Mouse (Mus musculus) large intestine, adult 2 months (tissue): ENCODE data around the gene Rxfp3. TPM values are rescaled to one million over a fixed set of nuclear protein-coding genes. Genes with fewer than 3 reads are reported as not detected.
"Not testable (repeated sequence)": the region's sequence is repeated elsewhere in the genome, so short reads cannot be mapped to it uniquely, and the experiment has no call there.

ENCODE experiments used
- DNase-seq: peaks from one replicate; pipeline ENCODE4 v3.0.0-alpha.2; 2012; ENCODE audit warnings: low read depth, low spot score
- WGBS: fragments of 180-500 bp; shearing (Covaris S2); methylation state at CpG from one replicate; pipeline ENCODE4 v1.1.7; 2018; 5-methylcytosine and 5-hydroxymethylcytosine counted together
- polyA plus RNA-seq: library from polyadenylated mRNA; depleted of rRNA; stranded (reverse); fragments of >200 nt; gene quantifications from 2 replicates; pipeline ENCODE4 v1.2.3, GENCODE M21; 2012; rRNA removed

Rxfp3 gene
- polyA plus RNA-seq, 1 experiment: not detected

DNA sequence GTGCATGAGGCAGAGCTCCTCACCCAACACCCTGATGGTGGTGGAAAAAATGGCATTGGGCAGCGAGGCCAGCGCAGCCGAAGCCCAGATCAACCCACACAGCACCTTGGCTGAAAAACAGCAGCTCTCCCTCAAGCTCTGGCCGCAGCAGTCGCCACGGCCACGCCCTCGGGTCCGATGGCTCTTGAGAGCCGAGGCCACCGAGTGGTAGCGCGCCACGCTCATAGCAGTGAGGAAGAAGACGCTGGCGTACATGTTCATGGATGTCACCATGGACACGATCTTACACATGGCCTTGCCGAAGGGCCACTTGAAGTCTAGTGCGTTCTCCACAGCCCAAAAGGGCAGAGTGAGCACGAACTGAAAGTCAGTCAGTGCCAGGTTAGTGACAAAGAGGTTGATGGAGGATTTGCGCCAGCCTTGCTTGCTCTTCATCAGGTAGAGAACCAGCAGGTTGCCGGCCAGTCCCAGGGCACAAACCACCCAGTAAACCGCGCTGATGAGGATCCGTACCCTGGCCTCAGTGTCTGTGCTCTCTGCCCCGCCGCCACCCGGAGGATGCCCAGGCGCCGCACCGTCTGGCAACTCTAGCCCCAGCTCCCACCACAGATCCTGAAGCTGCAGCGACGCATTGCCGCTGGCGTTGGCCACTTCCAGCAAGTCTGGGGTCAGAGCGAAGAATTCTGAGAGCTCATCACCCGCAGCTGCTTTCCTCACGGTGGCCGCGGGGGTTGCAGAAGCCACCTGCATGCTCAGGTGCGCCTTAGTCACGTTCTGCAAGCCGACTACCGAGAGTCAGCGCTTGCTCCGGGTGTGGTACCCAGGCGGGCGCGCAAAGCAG lies 1.0 kb downstream of the Rxfp3 start:
- WGBS: 3% methylated on average over 49 of the region's 49 CpGs
- no peak for DNase-seq

DNA sequence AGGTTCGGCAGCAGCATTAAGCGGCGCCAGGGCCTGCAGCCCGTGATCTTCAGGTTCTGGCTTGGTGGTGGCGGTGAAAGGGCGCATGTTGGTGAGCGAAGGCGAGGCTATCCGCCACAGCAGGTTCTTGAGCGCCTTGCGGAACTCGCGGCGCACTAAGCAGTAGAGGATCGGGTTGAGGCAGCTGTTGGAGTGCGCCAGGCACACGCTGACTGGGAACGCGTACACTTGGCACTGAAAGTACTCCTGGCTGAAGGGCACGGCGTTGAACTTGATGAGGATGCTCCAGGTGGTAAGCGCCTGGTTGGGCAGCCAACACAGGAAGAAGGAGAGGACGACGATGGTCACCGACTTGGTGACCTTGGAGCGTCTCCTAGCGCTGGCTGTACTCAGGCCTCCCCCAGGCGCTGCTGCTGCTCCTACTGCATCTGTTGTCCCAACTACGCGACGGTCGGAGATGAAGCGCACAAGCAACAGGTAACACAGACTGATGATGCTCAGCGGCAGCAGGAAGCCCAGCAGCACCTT lies 1.8 kb downstream of the Rxfp3 start:
- no peak for DNase-seq

GRCm38 (mm10) chr15:11030188-11030587 lies 7.6 kb downstream of the Rxfp3 start:
- 73% methylated on average over 3 of the region's 3 CpGs for WGBS
- no peak for DNase-seq

More for the DNA sequence above, 1.8 kb downstream of the Rxfp3 start:
- WGBS: 6% methylated on average over 34 of the region's 34 CpGs

DNA sequence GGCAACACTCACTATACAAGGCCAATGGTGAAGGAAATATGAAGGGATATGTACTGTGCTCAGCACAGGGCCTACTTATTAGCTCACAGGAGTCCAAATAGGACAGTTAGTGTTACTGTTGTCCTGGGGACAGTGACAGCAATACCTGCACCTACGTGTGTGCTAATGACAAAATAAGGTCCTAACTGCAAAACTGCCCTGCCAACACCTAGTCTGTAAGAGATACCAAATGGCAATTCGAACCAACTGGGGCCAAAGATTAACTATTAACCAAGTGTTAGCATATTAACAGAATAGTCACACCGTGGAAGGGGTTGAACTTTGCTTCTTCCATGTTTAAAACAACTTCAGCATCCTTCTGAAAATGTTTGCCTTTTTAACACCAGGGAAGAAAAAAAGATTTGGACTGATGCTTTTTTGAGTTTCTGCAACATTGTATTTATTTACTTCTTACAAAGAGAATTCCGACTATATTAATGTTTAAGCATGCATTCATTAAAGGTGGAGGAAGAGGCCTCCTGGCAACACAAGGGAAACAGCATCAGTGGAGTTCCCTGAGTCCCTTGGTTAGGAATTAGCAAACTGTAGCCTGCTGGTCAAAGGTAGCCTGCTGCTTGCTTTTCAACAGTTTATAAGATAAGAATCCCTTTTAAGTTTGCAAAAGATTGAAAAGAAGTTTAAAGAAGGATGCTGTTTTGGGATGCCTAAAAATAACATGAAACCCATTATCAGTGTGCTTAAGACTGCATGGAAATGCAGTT lies 10.8 kb downstream of the Rxfp3 start:
- no peak for DNase-seq
- WGBS: 35% methylated on average over 4 of the region's 4 CpGs

- no peak for DNase-seq
- 57% methylated on average over 2 of the region's 2 CpGs for WGBS
Measured at GRCm38 (mm10) chr15:11014931-11015330, 22.9 kb downstream of the Rxfp3 start.

DNA sequence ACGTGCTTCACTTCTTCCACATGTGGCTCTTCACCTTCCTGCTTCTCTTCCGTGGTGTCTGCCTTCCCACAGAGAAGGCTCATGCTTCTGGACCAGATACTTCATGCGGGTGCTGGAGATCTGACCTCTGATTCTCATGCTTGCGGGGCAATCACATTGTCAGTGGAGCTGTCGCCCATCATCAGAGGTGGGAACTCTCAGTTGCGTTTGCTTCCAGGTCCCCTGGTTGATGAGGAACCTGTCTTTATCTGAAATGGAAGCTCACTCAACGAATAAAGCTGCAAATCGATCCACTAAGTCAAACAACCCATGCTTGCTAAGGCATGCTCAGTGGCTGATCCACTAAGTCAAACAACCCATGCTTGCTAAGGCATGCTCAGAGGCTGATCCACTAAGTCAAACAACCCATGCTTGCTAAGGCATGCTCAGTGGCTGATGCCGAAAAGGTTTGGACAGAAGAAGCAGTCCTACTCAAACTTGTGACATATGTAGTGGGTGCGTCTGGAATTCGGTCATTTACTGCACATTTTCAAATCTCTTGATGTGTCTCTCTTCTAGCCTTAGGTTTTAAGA lies 26.7 kb downstream of the Rxfp3 start:
- DNase-seq: no peak
- 71% methylated on average over 11 of the region's 11 CpGs for WGBS

- no peak for DNase-seq
- WGBS: 16% methylated on average over 5 of the region's 5 CpGs
Measured at GRCm38 (mm10) chr15:11008756-11009155, 29.0 kb downstream of the Rxfp3 start.

GRCm38 (mm10) chr15:11004646-11005045 lies 33.1 kb downstream of the Rxfp3 start:
- 70% methylated on average over 6 of the region's 6 CpGs for WGBS
- DNase-seq: no peak

DNA sequence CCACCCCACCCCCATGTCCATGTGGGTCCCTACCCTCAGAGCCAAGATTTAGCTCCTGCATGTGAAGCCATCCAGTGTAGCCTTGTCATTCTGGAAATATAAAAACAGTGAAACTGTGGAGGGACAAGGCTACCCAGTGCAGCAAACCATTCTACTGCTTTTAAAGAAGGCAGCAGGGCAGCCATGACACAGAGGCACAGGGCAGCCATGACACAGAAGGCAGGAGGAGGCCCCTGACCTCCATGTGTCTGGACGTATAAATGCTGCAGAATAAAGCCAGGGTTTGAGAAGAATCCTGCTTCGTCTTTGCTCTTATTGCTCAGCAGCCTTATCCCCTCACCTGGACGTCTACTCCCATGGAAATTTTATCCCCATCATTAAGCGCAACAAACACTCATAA lies 34.0 kb downstream of the Rxfp3 start:
- DNase-seq: no peak
- 85% methylated on average over 4 of the region's 4 CpGs for WGBS

GRCm38 (mm10) chr15:11000421-11000820 lies 37.4 kb downstream of the Rxfp3 start, which contains the start of gene Slc45a2:
TSS of gene Slc45a2 (plus strand) at chr15:11000721.
- 67% methylated on average over 7 of the region's 7 CpGs for WGBS
- no peak for DNase-seq

DNA sequence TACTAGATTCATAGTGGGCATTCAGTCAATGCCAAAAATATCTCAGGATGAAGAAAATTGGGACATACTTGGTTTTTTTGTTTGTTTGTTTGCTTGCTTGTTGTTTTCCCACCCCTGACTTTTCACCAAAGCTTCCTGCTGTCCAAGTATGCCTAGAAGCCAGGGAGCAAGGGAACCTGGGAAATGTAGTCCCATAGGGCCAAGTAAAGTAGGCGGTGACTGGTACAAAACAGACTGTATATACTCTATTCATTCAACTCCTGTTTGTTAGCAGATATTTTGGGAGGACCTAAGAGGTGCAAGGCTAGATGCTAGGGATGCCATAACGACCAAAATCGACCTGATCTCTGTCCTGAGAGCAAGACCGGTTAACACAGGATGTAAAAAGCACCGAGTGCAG lies 38.0 kb downstream of the Rxfp3 start:
- WGBS: 55% methylated on average over 5 of the region's 5 CpGs
- DNase-seq: no peak

DNA sequence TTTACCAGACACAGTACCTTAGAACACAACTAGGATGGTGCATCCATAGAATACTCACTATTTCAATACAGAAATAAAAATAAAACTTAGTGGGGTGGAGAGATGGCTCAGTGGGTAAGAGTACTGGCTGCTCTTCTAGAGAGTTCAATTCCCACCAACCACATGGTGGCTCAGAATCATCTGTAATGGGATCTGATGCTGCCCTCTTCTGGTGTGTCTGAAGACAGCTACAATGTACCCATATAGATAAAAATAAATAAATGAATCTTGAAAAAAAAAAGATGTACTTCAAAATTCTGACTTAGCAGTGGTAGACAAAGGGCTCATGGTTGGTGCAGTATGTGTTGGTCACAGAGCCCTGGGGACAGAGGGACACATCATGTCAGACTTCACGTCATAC lies 46.2 kb downstream of the Rxfp3 start:
- DNase-seq: no peak
- 100% methylated on average over 1 of the region's 1 CpGs for WGBS

DNA sequence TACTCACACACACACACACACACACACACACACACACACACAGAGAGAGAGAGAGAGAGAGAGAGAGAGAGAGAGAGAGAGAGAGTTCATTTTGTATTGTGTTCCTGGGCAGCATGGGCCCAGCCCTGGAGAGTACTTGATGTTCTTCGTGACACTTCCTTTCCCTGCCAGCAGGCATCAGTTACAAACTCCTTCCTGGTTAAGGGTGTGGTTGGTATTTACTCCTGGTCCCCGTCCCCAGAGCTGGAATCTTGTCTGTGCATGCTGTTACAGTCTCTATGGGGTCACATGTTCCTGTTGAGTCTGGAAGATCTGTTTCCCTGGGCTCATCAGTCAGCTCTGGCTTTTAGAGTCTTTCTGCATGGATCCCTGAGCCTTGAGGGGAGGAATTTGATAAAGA lies 47.4 kb downstream of the Rxfp3 start:
- WGBS: 15% methylated on average over 2 of the region's 2 CpGs
- DNase-seq: no peak

DNA sequence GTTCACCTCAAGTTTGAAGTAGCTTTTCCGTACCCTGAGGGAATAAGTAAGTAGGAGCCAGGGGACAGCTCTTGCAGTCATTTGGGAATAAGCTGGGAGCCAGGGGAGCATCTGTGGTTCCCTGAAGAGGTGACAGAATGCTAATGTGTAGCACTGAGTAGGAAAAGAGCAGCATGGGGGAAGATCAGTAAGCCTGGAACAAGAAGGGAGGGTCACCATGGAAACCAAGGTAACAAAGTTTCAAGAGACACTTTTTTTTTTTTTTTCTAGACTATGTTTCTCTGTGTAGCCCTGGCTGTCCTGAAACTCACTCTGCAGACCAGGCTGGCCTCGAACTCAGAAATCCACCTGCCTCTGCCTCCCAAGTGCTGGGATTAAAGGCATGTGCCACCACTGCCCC lies 51.3 kb downstream of the Rxfp3 start:
- not testable (repeated sequence) for DNase-seq
- WGBS: 90% methylated on average over 2 of the region's 2 CpGs

- DNase-seq: no peak
- 37% methylated on average over 6 of the region's 6 CpGs for WGBS
Measured at GRCm38 (mm10) chr15:10985756-10986155, 52.0 kb downstream of the Rxfp3 start.

Other genes starting within 250 kb of the Rxfp3 start
- 2.2 and 4.1 TPM in 2 replicates for gene C1qtnf3, start 85.7 kb downstream of the Rxfp3 start, polyA plus RNA-seq
- 8.4 and 10.4 TPM in 2 replicates for gene Amacr, start 56.2 kb downstream of the Rxfp3 start, polyA plus RNA-seq
- not detected in 2 replicates for gene Slc45a2, start 37.3 kb downstream of the Rxfp3 start, polyA plus RNA-seq
- gene Adamts12, start 26.8 kb upstream of the Rxfp3 start, polyA plus RNA-seq: 0.37 and 0.71 TPM in 2 replicates